Mouse (Mus musculus) small intestine, adult 2 months (tissue): ENCODE measurements at regions not wholly inside any gene's neighbourhood (a gene's known extent, or its start where the extent isn't known, plus 50 kb on each side); places are given as distances from the start of the nearest gene placed in this dataset.

Experiments used
- H3K27ac ChIP-seq: fragments of 200-500 bp; 2 replicates; pipeline ENCODE4 v1.5.1; 2012; ENCODE audit warnings: low read depth, low read length, control low read depth, inconsistent platforms; ENCODE audit not compliant: insufficient read depth
- H3K27me3 ChIP-seq: fragments of 200-500 bp; 2 replicates; pipeline ENCODE4 v1.6.1; 2012; ENCODE audit warnings: mild to moderate bottlenecking, moderate library complexity, low read length, inconsistent platforms; ENCODE audit not compliant: control insufficient read depth, insufficient read depth
- H3K36me3 ChIP-seq: fragments of 200-500 bp; 2 replicates; pipeline ENCODE4 v1.6.1; 2012; ENCODE audit warnings: mild to moderate bottlenecking, low read length, control low read depth, inconsistent platforms; ENCODE audit not compliant: control insufficient read depth, insufficient read depth
- H3K4me1 ChIP-seq: fragments of 200-500 bp; 2 replicates; pipeline ENCODE4 v1.6.1; 2012; ENCODE audit warnings: low read length, inconsistent platforms, mixed read lengths; ENCODE audit not compliant: control insufficient read depth, insufficient read depth, insufficient read length
- H3K4me3 ChIP-seq: fragments of 200-500 bp; 2 replicates; pipeline ENCODE4 v1.5.1; 2012; ENCODE audit warnings: low read depth, mild to moderate bottlenecking, control low read depth, inconsistent platforms, low read length, moderate library complexity
- CTCF ChIP-seq: fragments of 200-500 bp; IDR thresholded peaks from 2 replicates; pipeline ENCODE4 v1.5.1; 2012; ENCODE audit warnings: low read depth, mild to moderate bottlenecking, control low read depth, inconsistent platforms, low read length, moderate library complexity, mixed read lengths; ENCODE audit not compliant: insufficient replicate concordance, insufficient read length; ENCODE audit errors: extremely low read depth
- POLR2A ChIP-seq: fragments of 200-500 bp; IDR thresholded peaks from 2 replicates; pipeline ENCODE4 v1.6.1; 2012; ENCODE audit warnings: low read depth, mild to moderate bottlenecking, control low read depth, inconsistent platforms, low read length, moderate library complexity
- WGBS: fragments of 180-500 bp; shearing (Covaris S2); methylation state at CpG from one replicate; pipeline ENCODE4 v1.1.7; 2018; 5-methylcytosine and 5-hydroxymethylcytosine counted together

DNA sequence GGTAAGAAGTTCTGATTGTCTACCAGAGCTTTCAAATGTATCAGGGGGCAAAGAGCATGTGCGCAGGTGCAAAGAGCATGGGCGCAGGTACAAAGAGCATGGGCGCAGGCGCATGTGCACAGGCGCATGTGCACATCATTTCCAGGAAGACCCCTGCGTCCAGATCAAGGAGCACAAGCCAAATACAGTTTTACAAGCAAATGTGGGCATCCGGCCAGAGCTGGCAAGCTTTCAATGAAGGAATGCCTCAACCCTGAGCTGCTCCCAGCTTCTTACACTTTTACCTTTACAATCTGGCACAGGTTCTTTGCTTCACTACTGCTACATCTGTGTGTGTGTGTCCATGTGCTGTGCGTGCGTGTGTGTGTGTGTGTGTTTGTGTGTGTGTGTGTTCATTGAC, 347.2 kb upstream of the Slc35b3 start:
- Histone ChIP-seq H3K36me3 (no peaks in the 10 kb centered on the region), H3K4me1 (no peaks in the 10 kb centered on the region), H3K4me3 (no peak overlapping the region), H3K27me3 (no peaks in the 10 kb centered on the region), H3K27ac (no peak overlapping the region)
- WGBS = 88% methylated on average over 9 of the region's 9 CpGs
- TF ChIP-seq POLR2A (no peak), CTCF (no peak)

GRCm38 (mm10) chr13:39306851-39307250, 346.2 kb upstream of the Slc35b3 start:
- Histone ChIP-seq H3K4me3 (no peak overlapping the region), H3K4me1 (no peaks in the 10 kb centered on the region), H3K27me3 (no peaks in the 10 kb centered on the region), H3K36me3 (no peaks in the 10 kb centered on the region), H3K27ac (no peak overlapping the region)
- WGBS = 53% methylated on average over 3 of the region's 3 CpGs
- TF ChIP-seq POLR2A (no peak), CTCF (no peak)

DNA sequence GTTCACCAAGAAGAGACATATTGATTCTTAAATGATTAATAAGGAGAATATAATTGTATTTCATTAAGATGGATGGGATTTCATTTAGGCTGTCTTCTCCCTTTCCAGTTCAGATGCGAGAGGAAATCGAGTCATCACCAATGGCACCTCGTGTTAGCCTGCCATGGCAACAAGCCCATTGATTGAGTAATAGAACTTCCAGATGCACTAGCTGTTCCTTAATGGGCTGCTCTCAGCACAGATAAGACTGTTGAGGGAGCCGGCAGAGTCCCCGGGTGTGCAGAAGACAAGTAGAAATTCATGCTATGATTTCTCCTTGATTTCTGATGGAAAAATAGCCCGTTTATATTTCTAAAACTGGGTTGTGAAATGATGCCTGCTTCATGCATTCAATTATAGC, 336.5 kb upstream of the Slc35b3 start:
- TF ChIP-seq CTCF (no peak), POLR2A (no peak)
- Histone ChIP-seq H3K36me3 (no peaks in the 10 kb centered on the region), H3K27ac (no peak overlapping the region), H3K27me3 (no peaks in the 10 kb centered on the region), H3K4me1 (no peaks in the 10 kb centered on the region), H3K4me3 (no peak overlapping the region)
- 73% methylated on average over 6 of the region's 6 CpGs for WGBS

GRCm38 (mm10) chr13:39290216-39290960, 329.7 kb upstream of the Slc35b3 start:
- no peaks in the 10 kb centered on the region for H3K36me3 ChIP-seq
- H3K27me3 ChIP-seq = no peaks in the 10 kb centered on the region
- 47% methylated on average over 6 of the region's 6 CpGs for WGBS
- H3K4me1 ChIP-seq = no peaks in the 10 kb centered on the region
- H3K27ac ChIP-seq = no peak overlapping the region
- TF ChIP-seq POLR2A = no peak
- no peak for TF ChIP-seq CTCF
- no peak overlapping the region for H3K4me3 ChIP-seq

- WGBS = 91% methylated on average over 2 of the region's 2 CpGs
- Histone ChIP-seq H3K27ac (no peak overlapping the region), H3K27me3 (no peaks in the 10 kb centered on the region; the same call in 1 of the 2 replicates), H3K4me3 (no peak overlapping the region), H3K36me3 (no peaks in the 10 kb centered on the region), H3K4me1 (no peaks in the 10 kb centered on the region)
- TF ChIP-seq CTCF (no peak), POLR2A (no peak)
These were observed 321.6 kb upstream of the Slc35b3 start for GRCm38 (mm10) chr13:39282272-39282671.

DNA sequence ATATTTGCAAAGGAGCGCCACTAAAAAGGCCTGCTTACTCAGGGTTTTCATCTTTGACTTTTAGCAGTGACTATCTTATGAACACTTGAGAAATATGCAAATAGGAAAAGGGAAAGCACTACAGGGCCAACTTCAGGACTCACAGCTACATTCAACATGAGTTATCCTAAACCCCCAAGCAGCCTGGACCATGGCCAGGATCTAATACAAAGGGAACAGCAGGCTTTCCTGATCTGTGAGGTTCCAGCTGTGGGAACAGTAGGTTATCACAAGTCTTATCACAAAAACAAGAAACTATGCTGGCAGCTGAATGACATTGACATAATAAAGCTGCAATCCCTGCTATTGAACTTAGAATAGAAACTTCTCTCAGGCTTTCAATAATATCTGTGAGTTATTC, 317.4 kb upstream of the Slc35b3 start:
- Histone ChIP-seq H3K27me3 (no peaks in the 10 kb centered on the region), H3K27ac (no peak overlapping the region), H3K4me1 (no peaks in the 10 kb centered on the region), H3K36me3 (no peaks in the 10 kb centered on the region), H3K4me3 (no peak overlapping the region)
- TF ChIP-seq CTCF (no peak), POLR2A (no peak)
- WGBS = 88% methylated on average over 1 of the region's 1 CpGs

DNA sequence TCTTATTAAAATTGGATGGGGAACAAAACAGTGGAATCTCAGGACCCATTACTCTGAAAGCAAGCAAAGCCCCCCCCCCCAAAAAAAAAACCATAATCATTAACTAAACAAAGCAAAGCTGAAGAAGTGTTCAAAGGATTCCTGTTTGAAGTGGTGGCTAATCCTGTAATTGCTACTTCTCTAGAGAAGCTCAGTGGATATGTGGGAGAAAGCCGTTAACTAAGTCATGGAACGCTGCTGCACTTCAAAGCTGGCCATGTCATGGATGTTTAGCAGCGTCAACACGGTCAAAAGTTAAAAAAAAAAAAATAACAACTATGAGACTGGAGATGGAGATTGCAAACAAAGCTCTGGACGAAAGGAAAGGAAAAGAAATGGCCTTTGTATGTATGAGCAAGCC, 305.3 kb upstream of the Slc35b3 start:
- Histone ChIP-seq H3K27me3 (no peaks in the 10 kb centered on the region), H3K36me3 (no peaks in the 10 kb centered on the region), H3K27ac (no peak overlapping the region), H3K4me1 (no peaks in the 10 kb centered on the region), H3K4me3 (no peak overlapping the region)
- no peak for TF ChIP-seq CTCF
- no peak for TF ChIP-seq POLR2A
- 61% methylated on average over 5 of the region's 5 CpGs for WGBS

DNA sequence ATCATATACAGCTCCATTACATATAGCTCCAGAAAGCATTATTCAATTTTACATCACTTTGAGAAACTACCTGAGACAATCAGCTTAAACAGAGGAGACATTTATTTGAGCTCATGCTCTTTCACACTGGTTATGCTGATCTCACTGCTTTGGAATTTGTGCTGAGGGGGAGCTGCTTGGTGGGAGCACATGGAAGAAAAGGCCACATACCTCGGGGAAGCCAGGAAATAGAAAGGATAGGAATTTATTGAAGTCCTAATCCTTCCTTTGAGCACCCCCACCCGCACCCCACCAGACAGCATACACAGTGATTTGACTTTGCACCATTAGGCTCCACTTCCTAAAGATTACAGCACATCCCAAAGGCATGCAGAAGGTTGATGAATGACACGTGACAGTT, 296.0 kb upstream of the Slc35b3 start:
- H3K4me1 ChIP-seq = no peaks in the 10 kb centered on the region
- no peak for TF ChIP-seq CTCF
- TF ChIP-seq POLR2A = no peak
- H3K27ac ChIP-seq = no peak overlapping the region
- H3K36me3 ChIP-seq = no peaks in the 10 kb centered on the region
- WGBS = 38% methylated on average over 3 of the region's 3 CpGs
- no peak overlapping the region for H3K4me3 ChIP-seq
- H3K27me3 ChIP-seq = no peaks in the 10 kb centered on the region
